Mouse (Mus musculus): ENCODE results near the gene Selenom. TPM values are rescaled to one million over a fixed set of nuclear protein-coding genes. Genes with fewer than 3 reads are reported as not detected.
A peak's percentile ranks its signal among the peaks of the same experiment; 100 is the strongest.

Gene Selenom
- total and polyA plus RNA-seq, 3 experiments = 4.1 to 33.0 (median 7.1) TPM

DNA sequence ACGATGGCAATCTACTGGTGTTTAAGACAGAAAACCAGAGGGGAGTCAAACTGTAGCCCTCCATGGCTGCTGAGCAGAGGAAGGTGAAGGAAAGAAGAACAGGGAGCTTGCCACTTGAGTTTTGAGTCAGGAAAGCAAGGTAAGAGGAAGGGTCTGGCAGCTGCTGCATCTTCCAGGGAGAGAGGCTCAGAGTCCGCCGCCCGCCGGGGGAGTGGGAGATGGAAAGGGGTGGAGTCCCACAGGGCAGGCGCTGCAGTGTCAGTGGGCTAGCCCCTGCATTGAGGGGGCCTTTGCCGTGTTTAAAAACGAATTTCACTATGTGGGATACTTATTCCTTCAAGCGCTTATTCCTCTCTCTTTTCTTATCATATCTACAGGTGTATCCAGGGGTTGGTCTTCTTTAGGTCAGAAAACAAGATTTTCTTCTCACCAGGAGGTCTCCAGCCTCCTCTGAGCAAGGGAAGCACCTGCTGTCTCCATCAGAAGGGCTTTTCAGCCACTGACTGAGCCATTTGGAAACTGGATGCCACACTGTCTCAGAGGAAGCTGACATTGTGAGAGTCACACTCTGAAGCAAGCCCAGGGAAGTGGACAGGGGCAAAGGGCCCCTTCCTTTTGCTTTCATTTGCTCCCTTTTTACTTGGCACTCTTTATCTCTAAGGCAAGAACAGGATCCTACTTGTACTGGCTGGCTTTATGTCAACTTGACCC is 31.2 kb downstream of the Selenom start:
- no peak overlapping the region for H3K9ac ChIP-seq (ENCODE audit: insufficient read depth, low read depth)
- H3K79me2 ChIP-seq (replicated peaks; ENCODE audit: control insufficient read depth, extremely low read depth, insufficient read depth, poor library complexity, severe bottlenecking) = no peaks in the 10 kb centered on the region
- no peaks in the 10 kb centered on the region for H3K27me3 ChIP-seq (replicated peaks)
- no peak for TF ChIP-seq MXI1 (IDR thresholded peaks at IDR 0.05; ENCODE audit: low read depth, low read length)
- TF ChIP-seq GABPA (IDR thresholded peaks at IDR 0.05; ENCODE audit: insufficient replicate concordance, low read depth, low read length) = no peak
- TF ChIP-seq ZKSCAN1 (IDR thresholded peaks at IDR 0.05; ENCODE audit: borderline replicate concordance, low read depth, low read length) = no peak
- TF ChIP-seq TBP (conservative IDR thresholded peaks at IDR 0.05; ENCODE audit: low read depth, low read length) = no peak
- TF ChIP-seq ETS1 (conservative IDR thresholded peaks at IDR 0.05; ENCODE audit: low read depth, low read length) = no peak
- no peak for TF ChIP-seq SIN3A (IDR thresholded peaks at IDR 0.05; ENCODE audit: low read length)
- TF ChIP-seq BHLHE40 (IDR thresholded peaks at IDR 0.05; ENCODE audit: low read depth, low read length) = no peak
- TF ChIP-seq POLR2A (IDR thresholded peaks at IDR 0.05; ENCODE audit: low read depth, low read length) = no peak
- no peak for TF ChIP-seq MAX (IDR thresholded peaks at IDR 0.05; ENCODE audit: low read length)
- TF ChIP-seq MAFK (IDR thresholded peaks at IDR 0.05; ENCODE audit: insufficient replicate concordance, low read length) = no peak
- TF ChIP-seq KAT2A (IDR thresholded peaks at IDR 0.05; ENCODE audit: insufficient replicate concordance, low read length) = no peak
- TF ChIP-seq ZC3H11A (IDR thresholded peaks at IDR 0.05; ENCODE audit: low read depth, low read length) = no peak
- TF ChIP-seq NRF1 (IDR thresholded peaks at IDR 0.05; ENCODE audit: low read depth, low read length) = no peak
- no peak for TF ChIP-seq CTCF (conservative IDR thresholded peaks at IDR 0.05 in 1 of 2, IDR thresholded peaks at IDR 0.05 in 1 of 2; ENCODE audit: low read depth in 2 of 2, low read length in 2 of 2)
- no peak for TF ChIP-seq PAX5 (IDR thresholded peaks at IDR 0.05; ENCODE audit: low read length)
- peaks cover 3 to 53% of the 10 kb centered on the region in 2 experiments; a peak in 3 of 4 replicates for H3K4me1 ChIP-seq (ENCODE audit: control insufficient read depth in 1 of 2, insufficient read depth in 2 of 2)
- no peak overlapping the region for H3K4me3 ChIP-seq (replicated peaks in 1 of 3; ENCODE audit: low read depth in 2 of 3, low read length in 2 of 3, poor library complexity in 1 of 3)
- H3K36me3 ChIP-seq (replicated peaks in 1 of 2; ENCODE audit: control insufficient read depth in 1 of 2, insufficient read depth in 1 of 2, low read length in 1 of 2) = no peaks in the 10 kb centered on the region
- DNase-seq (ENCODE audit: extremely low read depth) = peak; percentile 17
- in situ Hi-C loops (cut with MboI; ENCODE audit: low pct_ligation_motif_present, low pct_unique_long_range_greater_than_20kb, low sequenced_read_pairs) (loop anchor here (10.0 to 25.0 kb wide), 2 partner anchors 119 to 367 kb away; partner anchors contain the start of gene Slc35e4), dilution Hi-C loops (cut with MboI; ENCODE audit: extremely low pct_ligation_motif_present, extremely low pct_unique_long_range_greater_than_20kb, low sequenced_read_pairs) (no loop called here)
- no peak overlapping the region for H3K27ac ChIP-seq (ENCODE audit: insufficient read depth, low read depth)
- H3K9me3 ChIP-seq (replicated peaks; ENCODE audit: low read length) = peaks cover 8% of the 10 kb centered on the region
- H3K4me2 ChIP-seq (ENCODE audit: insufficient read depth, low read depth, poor library complexity, severe bottlenecking) = no peak overlapping the region

DNA sequence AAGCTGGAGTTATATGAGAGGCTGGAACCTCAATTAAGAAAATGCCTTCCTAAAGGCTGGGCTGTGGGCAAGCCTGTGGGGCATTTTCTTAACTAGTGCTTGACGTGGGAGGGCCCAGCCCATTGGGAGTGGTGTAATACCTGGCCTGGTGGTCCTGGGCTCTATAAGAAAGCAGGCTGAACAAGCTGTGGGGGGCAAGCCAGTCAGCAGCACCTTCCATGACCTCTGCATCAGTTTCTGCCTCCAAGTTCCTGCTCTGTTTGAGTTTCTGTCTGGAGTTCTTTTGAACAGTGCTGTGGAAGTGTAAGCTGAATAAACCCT is 31.7 kb downstream of the Selenom start:
- Histone ChIP-seq H3K27ac (ENCODE audit: insufficient read depth, low read depth) (no peak overlapping the region), H3K9ac (ENCODE audit: insufficient read depth, low read depth) (no peak overlapping the region), H3K4me2 (ENCODE audit: insufficient read depth, low read depth, poor library complexity, severe bottlenecking) (no peak overlapping the region), H3K27me3 (replicated peaks) (no peaks in the 10 kb centered on the region), H3K4me3 (replicated peaks in 1 of 3; ENCODE audit: low read depth in 2 of 3, low read length in 2 of 3, poor library complexity in 1 of 3) (no peak overlapping the region), H3K4me1 (ENCODE audit: control insufficient read depth in 1 of 2, insufficient read depth in 2 of 2) (peaks cover 3 to 53% of the 10 kb centered on the region in 2 experiments; a peak in 3 of 4 replicates), H3K9me3 (replicated peaks; ENCODE audit: low read length) (peaks cover 8% of the 10 kb centered on the region), H3K79me2 (replicated peaks; ENCODE audit: control insufficient read depth, extremely low read depth, insufficient read depth, poor library complexity, severe bottlenecking) (no peaks in the 10 kb centered on the region), H3K36me3 (replicated peaks in 1 of 2; ENCODE audit: control insufficient read depth in 1 of 2, insufficient read depth in 1 of 2, low read length in 1 of 2) (no peaks in the 10 kb centered on the region)
- in situ Hi-C loops (cut with MboI; ENCODE audit: low pct_ligation_motif_present, low pct_unique_long_range_greater_than_20kb, low sequenced_read_pairs) = loop anchor here (10.0 to 25.0 kb wide), 2 partner anchors 119 to 366 kb away; partner anchors contain the start of gene Slc35e4
- DNase-seq (ENCODE audit: extremely low read depth) = no peak
- dilution Hi-C loops (cut with MboI; ENCODE audit: extremely low pct_ligation_motif_present, extremely low pct_unique_long_range_greater_than_20kb, low sequenced_read_pairs) = no loop called here
- TF ChIP-seq TBP (conservative IDR thresholded peaks at IDR 0.05; ENCODE audit: low read depth, low read length) (no peak), SIN3A (IDR thresholded peaks at IDR 0.05; ENCODE audit: low read length) (no peak), NRF1 (IDR thresholded peaks at IDR 0.05; ENCODE audit: low read depth, low read length) (no peak), USF1 (IDR thresholded peaks at IDR 0.05; ENCODE audit: low read depth, low read length) (no peak), BHLHE40 (IDR thresholded peaks at IDR 0.05; ENCODE audit: low read depth, low read length) (no peak)

All from CH12.LX (cell line).